Mouse (Mus musculus): Measurements from ENCODE around the gene Emid1. TPM values are rescaled to one million over a fixed set of nuclear protein-coding genes. Genes with fewer than 3 reads are reported as not detected.
A peak's percentile ranks its signal among the peaks of the same experiment; 100 is the strongest.
"Not testable (repeated sequence)": the region's sequence is repeated elsewhere in the genome, so short reads cannot be mapped to it uniquely, and the experiment has no call there.

The Emid1 gene
- polyA plus RNA-seq, 1 experiment from 2014 or later: 18.9 TPM

GRCm38 (mm10) chr11:5100283-5100682 is 51.8 kb downstream of the Emid1 start:
- Histone ChIP-seq H3K4me3 (peak overlapping the region; percentile 100), H3K9me3 (no peaks in the 10 kb centered on the region), H3K4me2 (peak overlapping the region; percentile 86), H3K9ac (peak overlapping the region; percentile 99), H3K4me1 (replicated peaks) (peaks cover 40% of the 10 kb centered on the region), H3K27ac (replicated peaks) (peak overlapping the region; percentile 99), H3K36me3 (peaks cover 22% of the 10 kb centered on the region), H3K27me3 (no peaks in the 10 kb centered on the region)
- WGBS: under 1% methylated on average over 7 of the region's 7 CpGs
- peak; percentile 9; the same call in 1 of the 2 replicates for ATAC-seq (ENCODE audit: low read depth)

GRCm38 (mm10) chr11:5099576-5100183 is 52.4 kb downstream of the Emid1 start:
- ATAC-seq (ENCODE audit: low read depth): peak; percentile 81
- Histone ChIP-seq H3K4me3 (peak overlapping the region; percentile 100), H3K4me1 (replicated peaks) (peaks cover 42% of the 10 kb centered on the region), H3K36me3 (peaks cover 17% of the 10 kb centered on the region), H3K9me3 (no peaks in the 10 kb centered on the region), H3K27me3 (no peaks in the 10 kb centered on the region), H3K4me2 (peak overlapping the region; percentile 86), H3K27ac (replicated peaks) (peak overlapping the region; percentile 99), H3K9ac (peak overlapping the region; percentile 99)
- under 1% methylated on average over 31 of the region's 31 CpGs for WGBS

GRCm38 (mm10) chr11:5098736-5099542 is 53.1 kb downstream of the Emid1 start, which contains the start of the genes Rhbdd3 and Ewsr1:
Rhbdd3 (plus strand) TSS chr11:5098926.
Ewsr1 (minus strand) TSS chr11:5099266.
- H3K4me3 ChIP-seq: peak within 1 kb of the TSS; percentile 100
- WGBS: under 1% methylated on average over 92 of the region's 92 CpGs

GRCm38 (mm10) chr11:5098035-5098735 is 53.9 kb downstream of the Emid1 start:
- peaks cover 43% of the 10 kb centered on the region for H3K4me1 ChIP-seq (replicated peaks)
- WGBS: under 1% methylated on average over 44 of the region's 44 CpGs
- peak overlapping the region; percentile 99 for H3K27ac ChIP-seq (replicated peaks)
- H3K4me2 ChIP-seq: peak overlapping the region; percentile 95
- 0 out of 2 replicates have a peak, but pooled peaks cover 4% of the 10 kb centered on the region for H3K36me3 ChIP-seq
- peak overlapping the region; percentile 100 for H3K4me3 ChIP-seq
- H3K9ac ChIP-seq: peak overlapping the region; percentile 99
- no peaks in the 10 kb centered on the region for H3K27me3 ChIP-seq
- ATAC-seq (ENCODE audit: low read depth): peak; percentile 52; the same call in 1 of the 2 replicates
- no peaks in the 10 kb centered on the region for H3K9me3 ChIP-seq

More at GRCm38 (mm10) chr11:5098736-5099542, 53.1 kb downstream of the Emid1 start, which contains the start of the genes Rhbdd3 and Ewsr1:
- no peaks in the 10 kb centered on the region for H3K9me3 ChIP-seq
- peak within 1 kb of the TSS; percentile 99 for H3K27ac ChIP-seq (replicated peaks)
- H3K36me3 ChIP-seq: peaks cover 10% of the 10 kb centered on the region
- H3K9ac ChIP-seq: peak within 1 kb of the TSS; percentile 99
- H3K4me1 ChIP-seq (replicated peaks): peaks cover 43% of the 10 kb centered on the region
- H3K4me2 ChIP-seq: peak within 1 kb of the TSS; percentile 95
- H3K27me3 ChIP-seq: no peaks in the 10 kb centered on the region
- peak; percentile 87 for ATAC-seq (ENCODE audit: low read depth)

GRCm38 (mm10) chr11:5096480-5097020 is 55.5 kb downstream of the Emid1 start:
- H3K27me3 ChIP-seq: no peaks in the 10 kb centered on the region
- H3K4me1 ChIP-seq (replicated peaks): peaks cover 40% of the 10 kb centered on the region
- H3K4me3 ChIP-seq: peak overlapping the region; percentile 100
- peak overlapping the region; percentile 95 for H3K4me2 ChIP-seq
- no peak overlapping the region for H3K27ac ChIP-seq (replicated peaks)
- peak overlapping the region; percentile 99; the same call in 1 of the 2 replicates for H3K9ac ChIP-seq
- no peaks in the 10 kb centered on the region for H3K9me3 ChIP-seq
- no peak for ATAC-seq (ENCODE audit: low read depth)
- 79% methylated on average over 8 of the region's 8 CpGs for WGBS
- peaks cover 11% of the 10 kb centered on the region for H3K36me3 ChIP-seq

GRCm38 (mm10) chr11:5095877-5096276 is 56.2 kb downstream of the Emid1 start:
- Histone ChIP-seq H3K9me3 (no peaks in the 10 kb centered on the region), H3K36me3 (peaks cover 18% of the 10 kb centered on the region), H3K27ac (replicated peaks) (no peak overlapping the region), H3K27me3 (no peaks in the 10 kb centered on the region), H3K9ac (no peak overlapping the region), H3K4me3 (0 out of 2 replicates have a peak overlapping the region, but pooled peaks have one; percentile 1), H3K4me1 (replicated peaks) (peaks cover 33% of the 10 kb centered on the region), H3K4me2 (0 out of 2 replicates have a peak overlapping the region, but pooled peaks have one; percentile 1)
- 73% methylated on average over 5 of the region's 5 CpGs for WGBS
- ATAC-seq (ENCODE audit: low read depth): no peak

- Histone ChIP-seq H3K9me3 (no peaks in the 10 kb centered on the region), H3K4me2 (no peak overlapping the region), H3K36me3 (peaks cover 55% of the 10 kb centered on the region), H3K4me1 (replicated peaks) (peaks cover 14% of the 10 kb centered on the region), H3K27me3 (no peaks in the 10 kb centered on the region), H3K9ac (no peak overlapping the region), H3K4me3 (no peak overlapping the region), H3K27ac (replicated peaks) (no peak overlapping the region)
- no peak for ATAC-seq (ENCODE audit: low read depth)
- WGBS: 51% methylated on average over 2 of the region's 2 CpGs
These were observed 60.4 kb downstream of the Emid1 start for GRCm38 (mm10) chr11:5091706-5092105.

- peaks cover 80% of the 10 kb centered on the region for H3K36me3 ChIP-seq
- no peak for ATAC-seq (ENCODE audit: low read depth)
- WGBS: 95% methylated on average over 1 of the region's 1 CpGs
- H3K4me2 ChIP-seq: no peak overlapping the region
- no peaks in the 10 kb centered on the region for H3K4me1 ChIP-seq (replicated peaks)
- H3K9ac ChIP-seq: no peak overlapping the region
- H3K9me3 ChIP-seq: no peaks in the 10 kb centered on the region
- H3K4me3 ChIP-seq: no peak overlapping the region
- H3K27me3 ChIP-seq: no peaks in the 10 kb centered on the region
- H3K27ac ChIP-seq (replicated peaks): no peak overlapping the region
These were observed 62.9 kb downstream of the Emid1 start for GRCm38 (mm10) chr11:5089147-5089546.

- not testable (repeated sequence) for H3K9me3 ChIP-seq; H3K27ac ChIP-seq (replicated peaks); H3K4me1 ChIP-seq (replicated peaks); ATAC-seq (ENCODE audit: low read depth); H3K4me2 ChIP-seq; H3K9ac ChIP-seq; H3K4me3 ChIP-seq; H3K27me3 ChIP-seq
- peaks cover 79% of the 10 kb centered on the region for H3K36me3 ChIP-seq
- WGBS: 87% methylated on average over 4 of the region's 5 CpGs
These were observed 75.2 kb downstream of the Emid1 start for GRCm38 (mm10) chr11:5076843-5077242.

GRCm38 (mm10) chr11:5075760-5076159 is 76.3 kb downstream of the Emid1 start:
- peaks cover 83% of the 10 kb centered on the region for H3K36me3 ChIP-seq
- no peaks in the 10 kb centered on the region for H3K27me3 ChIP-seq
- no peaks in the 10 kb centered on the region for H3K9me3 ChIP-seq
- H3K4me1 ChIP-seq (replicated peaks): no peaks in the 10 kb centered on the region
- ATAC-seq (ENCODE audit: low read depth): no peak
- no peak overlapping the region for H3K9ac ChIP-seq
- H3K27ac ChIP-seq (replicated peaks): no peak overlapping the region
- no peak overlapping the region for H3K4me2 ChIP-seq
- no peak overlapping the region for H3K4me3 ChIP-seq

- no peak for ATAC-seq (ENCODE audit: low read depth)
- no peak overlapping the region for H3K4me3 ChIP-seq
These were observed 77.2 kb downstream of the Emid1 start for GRCm38 (mm10) chr11:5074882-5075281.

More at GRCm38 (mm10) chr11:5074882-5075281, 77.2 kb downstream of the Emid1 start:
- Histone ChIP-seq H3K27ac (replicated peaks) (no peak overlapping the region), H3K27me3 (no peaks in the 10 kb centered on the region), H3K9ac (no peak overlapping the region), H3K4me2 (no peak overlapping the region), H3K4me1 (replicated peaks) (no peaks in the 10 kb centered on the region), H3K36me3 (peaks cover 83% of the 10 kb centered on the region), H3K9me3 (no peaks in the 10 kb centered on the region)
- WGBS: 75% methylated on average over 4 of the region's 4 CpGs
